Mouse (Mus musculus) lung, postnatal 14 days (tissue): ENCODE measurements around the gene Lancl2.

Experiments
- DNase-seq: peaks from one replicate; pipeline ENCODE4 v3.0.0; 2021

Lancl2 gene

GRCm38 (mm10) chr6:57768948-57769525 lies 66.7 kb downstream of the Lancl2 start:
- DNase-seq, result no peak

- DNase-seq, result no peak
These were observed 68.3 kb downstream of the Lancl2 start for GRCm38 (mm10) chr6:57770467-57771190.

GRCm38 (mm10) chr6:57773792-57774191 lies 71.5 kb downstream of the Lancl2 start:
- DNase-seq, result no peak

- DNase-seq, result no peak
These were observed 78.0 kb downstream of the Lancl2 start for GRCm38 (mm10) chr6:57780359-57780758.

GRCm38 (mm10) chr6:57782658-57783057 lies 80.3 kb downstream of the Lancl2 start:
- DNase-seq, result no peak

GRCm38 (mm10) chr6:57784251-57784650 lies 81.9 kb downstream of the Lancl2 start:
- no peak for DNase-seq

- no peak for DNase-seq
These were observed 85.0 kb downstream of the Lancl2 start for GRCm38 (mm10) chr6:57787376-57787775.
